Mouse (Mus musculus): ENCODE results near the gene Glcci1.

The Glcci1 gene

DNA sequence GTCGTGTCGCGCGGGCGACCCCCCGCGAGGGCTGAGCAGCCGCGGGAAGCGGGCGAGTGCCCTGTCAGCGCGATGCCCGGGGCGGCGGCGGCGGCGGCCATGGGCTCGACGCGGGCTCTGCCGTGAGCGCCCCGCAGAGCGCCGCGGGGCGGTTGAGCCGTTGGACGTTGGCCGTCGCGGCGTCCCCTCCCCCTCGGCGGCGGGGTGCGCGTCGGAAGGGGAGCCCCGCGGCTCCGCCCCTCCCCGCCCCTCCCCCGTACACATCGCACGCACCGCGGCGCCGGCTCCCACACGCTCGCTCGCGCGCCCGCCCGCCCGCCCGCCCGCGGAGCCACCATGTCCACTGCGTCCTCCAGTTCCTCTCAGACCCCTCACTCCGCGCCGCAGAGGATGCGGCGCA is at the start of gene Glcci1:
Gene Glcci1 (plus strand): TSS at position 50 of the 400 bp plus-strand sequence.
- DNase-seq (ENCODE audit: low spot score), result peak; percentile 66

- no peak for DNase-seq (ENCODE audit: low spot score)
These were observed 47.0 kb upstream of the Glcci1 start for GRCm38 (mm10) chr6:8462447-8462846.

GRCm38 (mm10) chr6:8465388-8465787 is 44.0 kb upstream of the Glcci1 start:
- DNase-seq (ENCODE audit: low spot score), result no peak

GRCm38 (mm10) chr6:8465985-8466384 is 43.4 kb upstream of the Glcci1 start:
- no peak for DNase-seq (ENCODE audit: low spot score)

DNA sequence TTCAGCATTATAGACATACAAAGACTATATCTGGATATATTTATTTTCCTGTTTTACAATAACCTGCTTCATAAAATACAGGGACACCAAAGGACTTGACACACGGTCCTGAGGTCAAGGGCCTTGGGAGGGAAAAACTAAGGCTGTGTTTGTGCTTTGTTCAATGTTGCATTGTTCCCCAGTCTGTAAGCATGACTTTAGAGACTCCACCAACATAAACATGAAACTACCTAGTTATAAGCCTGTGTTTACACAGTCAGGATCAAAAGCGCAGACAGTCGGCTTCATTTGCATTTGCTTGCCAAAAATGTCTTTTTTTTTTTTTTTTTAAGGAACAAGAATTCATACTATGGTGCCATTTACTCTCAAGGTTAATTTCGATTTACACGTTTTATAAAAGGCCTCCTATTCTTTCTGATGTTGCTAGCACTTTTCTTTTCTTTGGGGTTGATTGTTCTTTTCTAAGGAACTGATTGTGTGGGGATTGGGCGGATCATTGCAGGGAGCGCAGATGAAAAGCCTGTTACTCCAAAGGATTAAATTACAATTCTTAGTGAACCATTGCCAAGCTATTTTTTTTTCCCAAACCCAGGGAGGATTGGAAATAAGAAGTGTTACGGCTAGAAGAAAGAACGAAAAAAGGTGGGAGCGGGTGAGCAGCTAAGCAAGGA is 41.6 kb upstream of the Glcci1 start:
- DNase-seq (ENCODE audit: low spot score), result no peak

GRCm38 (mm10) chr6:8469918-8470317 is 39.5 kb upstream of the Glcci1 start:
- no peak for DNase-seq (ENCODE audit: low spot score)

GRCm38 (mm10) chr6:8472125-8472524 is 37.3 kb upstream of the Glcci1 start:
- no peak for DNase-seq (ENCODE audit: low spot score)

- no peak for DNase-seq (ENCODE audit: low spot score)
These were observed 36.5 kb upstream of the Glcci1 start for GRCm38 (mm10) chr6:8472915-8473314.

DNA sequence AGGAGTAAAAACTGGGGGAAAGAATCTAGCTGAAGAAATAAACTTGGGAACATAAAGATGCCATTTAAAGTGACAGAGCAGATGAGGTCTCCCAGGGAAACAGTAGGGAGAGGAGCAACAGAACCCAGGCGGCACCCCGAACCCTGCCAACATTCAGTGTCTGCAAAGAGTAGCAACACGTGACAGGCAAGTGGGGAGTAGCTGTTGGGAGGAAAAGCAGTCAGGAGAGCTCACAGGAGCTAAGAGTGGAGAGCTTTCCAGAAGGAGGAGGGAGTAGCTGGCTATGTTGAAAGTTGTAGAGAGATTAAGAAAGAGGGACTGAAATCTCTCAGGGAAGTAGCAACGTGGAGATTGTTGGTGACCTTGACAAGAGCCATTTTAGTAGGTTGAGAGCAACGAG is 35.9 kb upstream of the Glcci1 start:
- no peak for DNase-seq (ENCODE audit: low spot score)

DNA sequence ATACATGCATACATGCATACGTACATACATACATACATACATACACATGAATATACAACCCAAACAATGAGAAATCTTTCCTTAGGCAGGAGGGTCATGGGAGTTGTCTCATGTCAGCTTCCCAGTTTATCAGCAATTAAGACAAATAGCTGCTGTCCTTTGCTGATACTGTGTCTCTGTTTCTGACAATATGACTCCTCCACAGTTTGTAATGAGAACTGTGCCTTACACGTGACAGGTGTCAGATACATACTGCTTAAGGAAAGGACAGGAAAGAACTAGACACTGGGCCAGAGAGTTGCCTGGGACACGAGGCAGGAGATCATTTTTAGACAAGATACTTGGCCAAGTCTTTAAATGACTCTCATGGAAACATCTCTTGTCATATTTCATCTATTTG is 35.1 kb upstream of the Glcci1 start:
- DNase-seq (ENCODE audit: low spot score), result no peak

GRCm38 (mm10) chr6:8474820-8475219 is 34.6 kb upstream of the Glcci1 start:
- no peak for DNase-seq (ENCODE audit: low spot score)

GRCm38 (mm10) chr6:8479176-8479575 is 30.2 kb upstream of the Glcci1 start:
- no peak for DNase-seq (ENCODE audit: low spot score)

GRCm38 (mm10) chr6:8484437-8485275 is 24.7 kb upstream of the Glcci1 start:
- DNase-seq (ENCODE audit: low spot score), result no peak

GRCm38 (mm10) chr6:8485414-8486175 is 23.8 kb upstream of the Glcci1 start:
- no peak for DNase-seq (ENCODE audit: low spot score)

GRCm38 (mm10) chr6:8486391-8487043 is 22.9 kb upstream of the Glcci1 start:
- DNase-seq (ENCODE audit: low spot score), result no peak

DNA sequence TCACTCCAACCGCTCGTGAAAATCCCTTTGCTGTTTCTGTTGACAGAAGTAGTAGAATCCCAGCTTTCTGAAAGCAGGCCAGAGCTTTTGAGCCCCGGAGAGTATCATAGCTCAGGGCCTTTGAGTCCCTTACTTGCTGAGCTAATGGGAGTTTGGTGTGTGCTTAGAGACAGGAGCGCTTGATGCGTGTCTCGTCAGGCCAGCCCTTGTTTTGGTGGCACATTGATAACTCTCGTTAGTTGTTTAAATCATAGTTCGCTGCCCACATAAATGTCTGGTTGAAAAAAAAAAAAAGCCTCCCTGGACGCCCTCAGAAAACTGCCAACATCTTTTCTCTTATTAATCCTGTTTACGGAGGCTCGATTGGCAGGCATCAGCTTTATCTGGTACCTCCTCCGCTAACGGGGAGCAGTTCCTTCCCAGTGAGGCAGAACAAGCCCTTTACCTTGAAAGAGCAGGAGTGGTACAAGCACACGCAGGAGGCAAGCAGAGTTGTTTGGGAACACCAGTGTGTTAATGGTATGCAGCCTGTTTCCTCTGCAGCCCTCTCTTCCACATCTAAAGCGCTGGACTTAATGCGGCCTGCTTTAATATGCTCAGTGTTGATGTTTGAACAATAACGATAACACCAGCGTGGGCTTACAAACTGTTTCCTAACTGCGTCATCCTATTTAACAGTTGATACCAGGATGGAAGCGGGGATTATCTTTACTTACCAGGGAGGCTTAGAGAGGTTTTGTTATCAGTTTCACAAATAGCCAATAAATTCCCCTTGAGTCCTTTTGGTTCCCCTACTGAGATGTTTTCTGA is 22.2 kb upstream of the Glcci1 start:
- no peak for DNase-seq (ENCODE audit: low spot score)

GRCm38 (mm10) chr6:8488249-8488648 is 21.2 kb upstream of the Glcci1 start:
- DNase-seq (ENCODE audit: low spot score), result no peak

- DNase-seq (ENCODE audit: low spot score), result no peak
These were observed 20.1 kb upstream of the Glcci1 start for GRCm38 (mm10) chr6:8489266-8489665.

- DNase-seq (ENCODE audit: low spot score), result no peak
These were observed 19.3 kb upstream of the Glcci1 start for GRCm38 (mm10) chr6:8489938-8490585.

GRCm38 (mm10) chr6:8492248-8492647 is 17.2 kb upstream of the Glcci1 start:
- no peak for DNase-seq (ENCODE audit: low spot score)

All from MN1 (cell line).